Mouse (Mus musculus) stomach, embryonic 16.5 days (tissue): ENCODE results near the gene Rtn1. TPM values are rescaled to one million over a fixed set of nuclear protein-coding genes. Genes with fewer than 3 reads are reported as not detected.

Source experiments
- ATAC-seq: fragments of 200-750 bp; cut with Nextera tagmentation; 2 replicates; pipeline ENCODE4 v1.8.0; 2017; ENCODE audit warnings: moderate number of reproducible peaks, moderate TSS enrichment; ENCODE audit not compliant: insufficient read depth, low FRiP score
- H3K27ac ChIP-seq: fragments of 300-500 bp; sonication (generic); 2 replicates; pipeline ENCODE4 v1.5.1; 2014; ENCODE audit warnings: low read length
- H3K27me3 ChIP-seq: fragments of 300-500 bp; sonication (generic); 2 replicates; pipeline ENCODE4 v1.6.1; 2014; ENCODE audit warnings: low read length, control low read depth, mixed read lengths; ENCODE audit not compliant: control insufficient read depth, insufficient read depth
- H3K36me3 ChIP-seq: fragments of 300-500 bp; sonication (generic); 2 replicates; pipeline ENCODE4 v1.6.1; 2014; ENCODE audit warnings: low read length; ENCODE audit not compliant: control insufficient read depth, insufficient read depth
- H3K4me1 ChIP-seq: fragments of 300-500 bp; sonication (generic); 2 replicates; pipeline ENCODE4 v1.6.1; 2014; ENCODE audit warnings: low read length, control low read depth, mixed read lengths; ENCODE audit not compliant: control insufficient read depth, insufficient read depth
- H3K4me2 ChIP-seq: fragments of 300-500 bp; sonication (generic); 2 replicates; pipeline ENCODE4 v1.6.1; 2014; ENCODE audit warnings: low read depth, low read length, mixed read lengths
- H3K4me3 ChIP-seq: fragments of 300-500 bp; sonication (generic); replicated peaks from 2 replicates; pipeline ENCODE4 v1.5.1; 2014; ENCODE audit warnings: mild to moderate bottlenecking, low read length
- H3K9ac ChIP-seq: fragments of 300-500 bp; sonication (generic); 2 replicates; pipeline ENCODE4 v1.6.1; 2014; ENCODE audit warnings: low read length
- H3K9me3 ChIP-seq: fragments of 300-500 bp; sonication (generic); replicated peaks from 2 replicates; pipeline ENCODE4 v1.6.1; 2016; ENCODE audit warnings: low read length, control low read depth; ENCODE audit not compliant: control insufficient read depth
- WGBS: fragments of 180-500 bp; shearing (Covaris S2); extraction: QIAGEN DNeasy Blood & Tissue Kit; methylation state at CpG from one replicate; pipeline ENCODE4 v1.1.7; 2014; 5-methylcytosine and 5-hydroxymethylcytosine counted together
- polyA plus RNA-seq: library from polyadenylated mRNA; unstranded; fragments of >200 nt; fragmentation: Nextera tagmentation; extraction: Ambion mirVana; gene quantifications from 2 replicates; pipeline ENCODE4 v1.2.1, GENCODE M21; 2015

Rtn1 gene
- polyA plus RNA-seq, 1 experiment from 2014 or later, result 59.8 TPM

DNA sequence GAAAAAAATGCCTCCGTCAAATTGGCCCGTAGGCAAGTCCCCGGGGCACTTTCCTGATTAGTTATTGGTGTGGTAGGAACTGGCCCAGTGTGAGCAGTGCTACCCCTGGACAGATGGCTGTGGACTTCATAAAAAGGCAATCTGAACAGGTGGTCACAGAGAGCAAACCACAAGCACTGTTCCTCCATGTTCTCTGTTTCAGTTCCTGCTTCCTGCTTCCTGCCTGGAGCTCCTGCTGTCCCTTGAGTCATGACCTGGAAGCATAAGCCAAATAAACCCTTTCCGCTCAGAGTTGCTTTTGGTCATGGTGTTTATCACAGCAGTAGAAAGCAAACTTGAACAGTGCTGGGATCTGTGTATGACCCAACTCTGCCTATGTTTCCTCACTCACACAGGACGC, 44.3 kb downstream of the Rtn1 start:
- Histone ChIP-seq H3K27ac (no peak overlapping the region), H3K36me3 (no peaks in the 10 kb centered on the region), H3K27me3 (no peaks in the 10 kb centered on the region), H3K9ac (no peak overlapping the region), H3K9me3 (0 out of 2 replicates have a peak, but pooled peaks cover 2% of the 10 kb centered on the region), H3K4me2 (no peak overlapping the region), H3K4me1 (no peaks in the 10 kb centered on the region), H3K4me3 (no peak overlapping the region)
- 84% methylated on average over 5 of the region's 5 CpGs for WGBS
- ATAC-seq, result no peak

DNA sequence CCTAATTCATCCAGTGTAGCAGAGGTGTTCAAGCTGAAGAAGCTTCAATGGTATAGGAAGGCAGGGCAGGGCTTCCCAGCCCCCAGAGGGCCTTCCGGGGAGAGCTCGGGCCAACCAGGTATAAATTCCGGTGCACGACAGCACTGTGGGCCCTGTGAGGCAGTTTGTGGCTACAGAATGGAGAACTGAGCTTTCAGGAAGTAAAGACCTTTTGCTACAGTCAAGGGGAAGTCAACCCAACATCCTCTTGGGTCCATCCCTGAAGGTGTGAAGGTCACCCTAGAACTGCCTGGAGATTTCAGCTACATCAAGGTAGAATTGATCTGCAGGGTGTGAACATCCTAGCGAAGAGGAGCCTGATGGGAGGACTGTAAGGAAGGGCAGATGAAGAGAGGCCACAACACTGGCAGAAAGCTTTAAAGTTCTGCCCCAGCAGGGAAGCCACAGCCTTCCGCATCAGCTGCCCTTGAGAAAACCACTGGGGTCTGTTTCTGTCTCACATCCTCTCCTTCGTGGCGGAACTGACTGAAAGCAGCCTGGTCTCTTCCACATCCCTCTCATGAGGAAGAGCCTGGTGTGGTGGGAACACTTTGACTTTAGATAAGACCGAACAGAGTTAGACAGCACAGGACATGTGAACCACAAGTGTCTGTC, 47.0 kb downstream of the Rtn1 start:
- no peak overlapping the region for H3K4me3 ChIP-seq
- ATAC-seq, result no peak
- no peaks in the 10 kb centered on the region for H3K4me1 ChIP-seq
- no peak overlapping the region for H3K4me2 ChIP-seq
- no peaks in the 10 kb centered on the region for H3K36me3 ChIP-seq
- H3K27me3 ChIP-seq, result no peaks in the 10 kb centered on the region
- H3K9me3 ChIP-seq, result 0 out of 2 replicates have a peak, but pooled peaks cover 2% of the 10 kb centered on the region
- WGBS, result 58% methylated on average over 9 of the region's 9 CpGs
- no peak overlapping the region for H3K9ac ChIP-seq
- H3K27ac ChIP-seq, result no peak overlapping the region

DNA sequence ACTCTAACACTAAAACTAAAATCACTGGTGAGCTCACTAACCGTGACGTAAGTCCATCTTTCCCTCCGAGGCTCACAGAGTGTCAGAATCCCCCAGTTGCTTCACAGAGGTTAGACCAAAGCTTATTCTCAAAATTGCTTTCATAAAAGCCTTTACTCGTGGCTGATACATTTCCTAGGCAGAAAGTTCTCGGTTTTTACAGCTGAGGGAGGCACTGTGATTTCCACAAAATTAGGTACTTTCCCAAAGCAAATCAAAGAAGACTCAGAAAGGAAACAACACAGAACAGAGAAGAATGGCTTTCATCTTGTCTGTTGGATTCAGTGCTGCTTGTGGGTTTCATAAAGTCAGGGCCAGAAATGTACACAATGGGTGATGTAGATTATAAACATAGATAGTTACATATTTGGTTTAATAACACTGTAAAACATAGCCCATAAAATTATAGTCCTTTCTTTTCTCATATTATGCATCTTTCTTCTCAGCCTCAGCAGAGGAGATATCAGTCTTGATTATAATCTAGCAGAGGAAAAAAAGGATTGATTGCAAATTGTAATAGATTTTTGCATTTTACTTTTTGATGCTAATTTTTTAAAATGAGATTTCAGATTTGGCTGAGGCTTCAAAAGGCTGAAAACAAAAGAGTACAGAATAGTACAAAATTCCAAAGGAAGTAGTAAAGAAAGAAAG, 47.8 kb downstream of the Rtn1 start:
- 0 out of 2 replicates have a peak, but pooled peaks cover 2% of the 10 kb centered on the region for H3K9me3 ChIP-seq
- H3K4me1 ChIP-seq, result no peaks in the 10 kb centered on the region
- no peaks in the 10 kb centered on the region for H3K27me3 ChIP-seq
- no peaks in the 10 kb centered on the region for H3K36me3 ChIP-seq
- no peak overlapping the region for H3K27ac ChIP-seq
- no peak overlapping the region for H3K4me2 ChIP-seq
- no peak overlapping the region for H3K4me3 ChIP-seq
- ATAC-seq, result no peak
- 57% methylated on average over 5 of the region's 5 CpGs for WGBS
- no peak overlapping the region for H3K9ac ChIP-seq

DNA sequence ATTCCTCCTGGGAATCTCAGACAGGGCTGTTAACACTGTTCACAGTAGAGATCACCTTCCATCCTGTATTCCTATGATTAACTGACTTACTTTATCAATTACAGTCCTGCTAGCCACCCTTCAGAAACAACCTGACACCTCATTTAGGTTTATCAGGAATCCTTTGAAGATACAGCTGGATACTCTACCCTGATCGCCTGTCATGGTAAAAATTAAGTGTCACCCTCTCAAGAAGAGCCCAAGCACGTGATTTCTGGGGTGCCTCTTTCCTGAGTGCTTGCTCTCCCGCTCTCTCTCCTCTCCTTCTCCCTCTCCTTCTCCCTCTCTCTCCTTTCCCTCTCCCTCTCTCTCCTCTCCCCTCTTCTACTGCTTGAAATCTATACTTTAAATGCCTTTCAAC, 49.0 kb downstream of the Rtn1 start:
- no peak for ATAC-seq
- no peaks in the 10 kb centered on the region for H3K36me3 ChIP-seq
- H3K27me3 ChIP-seq, result no peaks in the 10 kb centered on the region
- no peak overlapping the region for H3K4me2 ChIP-seq
- H3K27ac ChIP-seq, result no peak overlapping the region
- no peak overlapping the region for H3K9ac ChIP-seq
- H3K4me1 ChIP-seq, result no peaks in the 10 kb centered on the region
- no peak overlapping the region for H3K4me3 ChIP-seq
- WGBS, result 38% methylated on average over 3 of the region's 3 CpGs
- H3K9me3 ChIP-seq, result 0 out of 2 replicates have a peak, but pooled peaks cover 2% of the 10 kb centered on the region

DNA sequence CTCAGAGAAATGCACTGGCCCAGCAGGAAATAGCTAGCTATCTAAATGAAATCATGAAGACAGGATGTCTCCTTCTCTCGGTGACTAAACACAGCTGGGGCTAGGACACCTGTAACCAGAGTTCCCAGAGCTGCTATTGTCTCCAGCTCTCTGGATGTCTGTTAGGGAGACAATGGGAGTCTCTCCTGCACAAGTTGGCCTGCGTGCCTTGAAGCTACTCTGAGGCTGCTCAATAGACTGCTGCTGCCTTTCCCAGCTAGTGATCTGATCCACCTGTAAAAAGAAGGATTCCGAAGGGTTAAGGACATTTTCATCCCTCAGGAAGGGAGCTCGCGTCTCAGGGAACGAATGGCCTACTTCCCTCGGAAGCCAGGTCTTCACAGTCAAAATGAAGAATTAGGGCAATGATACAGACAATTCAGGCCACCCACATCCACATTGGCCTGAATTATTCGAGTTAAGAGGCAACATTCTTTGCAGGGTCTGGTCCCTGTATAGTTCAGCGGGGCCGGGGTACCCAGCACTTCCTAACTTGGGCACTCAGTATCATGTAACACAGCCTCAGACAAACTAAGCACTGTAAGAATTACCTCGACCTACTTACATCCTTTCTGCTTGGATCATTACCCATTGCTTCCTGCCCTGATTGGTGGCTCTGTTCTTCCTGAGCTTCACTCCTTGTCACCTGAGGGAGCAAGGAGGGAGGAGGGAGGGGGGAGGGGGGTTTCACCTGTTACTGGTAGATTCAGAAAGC, 51.0 kb downstream of the Rtn1 start:
- WGBS, result 39% methylated on average over 11 of the region's 11 CpGs
- Histone ChIP-seq H3K27me3 (no peaks in the 10 kb centered on the region), H3K36me3 (no peaks in the 10 kb centered on the region), H3K4me2 (no peak overlapping the region), H3K4me3 (no peak overlapping the region), H3K9ac (no peak overlapping the region), H3K4me1 (no peaks in the 10 kb centered on the region), H3K9me3 (no peaks in the 10 kb centered on the region), H3K27ac (no peak overlapping the region)
- no peak for ATAC-seq

DNA sequence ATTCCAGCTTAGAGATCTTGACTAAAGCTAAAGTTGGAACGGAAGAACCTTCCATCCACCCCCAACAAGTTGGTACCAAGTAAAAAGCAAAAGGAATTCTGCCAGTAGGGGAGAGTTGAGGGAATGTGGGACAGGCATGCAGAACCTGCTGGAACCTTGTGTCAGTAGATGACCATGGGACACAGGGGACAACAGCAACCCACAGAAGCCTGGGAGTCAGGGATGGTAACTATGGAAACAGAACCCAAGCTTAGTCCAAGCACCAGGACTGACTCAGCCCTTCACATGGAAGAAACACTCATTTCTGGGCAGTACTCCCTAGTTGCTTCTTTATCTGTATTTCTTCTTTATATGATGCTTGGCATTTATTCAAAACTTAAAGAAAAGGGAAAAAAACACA, 54.6 kb downstream of the Rtn1 start:
- Histone ChIP-seq H3K36me3 (no peaks in the 10 kb centered on the region), H3K4me2 (no peak overlapping the region), H3K9ac (no peak overlapping the region), H3K9me3 (no peaks in the 10 kb centered on the region), H3K27ac (no peak overlapping the region), H3K4me1 (no peaks in the 10 kb centered on the region), H3K4me3 (no peak overlapping the region), H3K27me3 (no peaks in the 10 kb centered on the region)
- ATAC-seq, result no peak
- 93% methylated on average over 1 of the region's 1 CpGs for WGBS

DNA sequence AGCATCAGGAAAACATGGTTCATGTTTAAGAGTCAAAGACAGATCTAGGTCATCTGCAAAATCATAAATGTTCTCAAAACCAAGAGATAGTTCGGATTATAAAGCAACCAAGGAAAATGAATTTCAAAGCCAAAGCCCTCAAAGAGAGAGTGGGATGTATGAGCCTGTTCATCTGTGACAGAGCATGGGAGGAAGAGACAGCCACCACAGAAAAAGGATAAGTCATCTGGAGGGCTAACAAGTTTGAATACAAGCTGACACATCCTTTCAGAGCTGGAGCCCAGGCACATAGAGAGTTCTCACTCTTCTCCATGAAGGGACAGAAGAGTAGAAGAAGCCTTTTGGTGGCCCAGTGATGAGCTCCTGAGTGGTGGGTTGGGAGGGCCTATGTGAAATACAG, 55.3 kb downstream of the Rtn1 start:
- Histone ChIP-seq H3K27me3 (no peaks in the 10 kb centered on the region), H3K4me3 (no peak overlapping the region), H3K27ac (no peak overlapping the region), H3K4me2 (no peak overlapping the region), H3K9me3 (no peaks in the 10 kb centered on the region), H3K9ac (no peak overlapping the region), H3K4me1 (no peaks in the 10 kb centered on the region), H3K36me3 (no peaks in the 10 kb centered on the region)
- ATAC-seq, result no peak
- 82% methylated on average over 1 of the region's 1 CpGs for WGBS

DNA sequence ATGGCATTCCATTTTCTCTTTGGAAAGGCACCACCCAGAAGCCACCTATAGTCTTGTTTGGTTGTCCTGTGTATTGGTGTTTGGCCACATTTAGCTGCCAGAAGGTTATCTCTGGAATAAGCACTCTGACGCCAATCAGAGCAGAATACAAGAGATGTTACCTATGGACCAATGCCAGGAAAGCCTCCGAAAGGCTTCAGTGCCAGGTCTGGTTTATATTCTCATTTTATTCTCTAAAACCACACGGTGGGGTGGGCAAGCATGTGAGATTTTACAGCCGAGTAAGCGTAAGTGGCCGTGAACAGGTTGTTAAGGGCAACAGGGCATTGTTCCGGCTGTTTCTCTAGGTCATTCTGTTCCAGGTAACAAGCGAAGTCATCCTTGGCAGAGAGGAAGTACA, 60.3 kb downstream of the Rtn1 start:
- Histone ChIP-seq H3K27me3 (no peaks in the 10 kb centered on the region), H3K36me3 (no peaks in the 10 kb centered on the region), H3K4me2 (no peak overlapping the region), H3K9ac (no peak overlapping the region), H3K4me1 (no peaks in the 10 kb centered on the region), H3K9me3 (no peaks in the 10 kb centered on the region), H3K27ac (no peak overlapping the region), H3K4me3 (no peak overlapping the region)
- no peak for ATAC-seq
- 77% methylated on average over 8 of the region's 8 CpGs for WGBS

DNA sequence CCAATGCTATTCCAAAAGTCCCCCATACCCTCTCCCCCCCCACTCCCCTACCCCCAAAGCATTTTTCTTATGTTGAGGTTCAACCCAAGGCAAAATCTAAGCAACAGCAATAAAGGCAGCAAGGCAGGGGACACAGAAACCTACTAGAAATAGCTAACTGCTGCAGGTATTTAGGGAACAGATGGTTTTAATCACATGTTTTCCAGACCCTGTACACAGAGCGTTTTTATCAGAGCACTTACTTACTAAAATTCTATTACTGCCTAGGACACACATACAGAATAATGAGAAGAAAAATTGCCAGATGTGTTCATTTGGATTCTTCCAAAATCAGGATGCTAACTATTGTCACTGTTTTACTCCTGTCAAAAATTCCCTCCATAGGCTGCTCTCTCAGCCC, 61.7 kb downstream of the Rtn1 start:
- Histone ChIP-seq H3K36me3 (no peaks in the 10 kb centered on the region), H3K9me3 (no peaks in the 10 kb centered on the region), H3K4me1 (no peaks in the 10 kb centered on the region), H3K4me2 (no peak overlapping the region), H3K27ac (no peak overlapping the region), H3K27me3 (no peaks in the 10 kb centered on the region), H3K9ac (no peak overlapping the region), H3K4me3 (no peak overlapping the region)
- 47% methylated on average over 1 of the region's 1 CpGs for WGBS
- ATAC-seq, result no peak
